In genomic region chr16:43561330-43561729, GRCm38 (mm10) we compare ENCODE assay signal across 17 mouse cellular contexts.
DNase-seq lines count a peak whose midpoint lies in the region; ATAC-seq lines count a peak whose summit lies in the region.
"Had no signal": no experiment of that assay in that cellular context is flagged by ENCODE, and none has a peak within 500 bp of the region (broad histone marks: within the 10 kb centered on the region; RNA-seq: fewer than 3 reads in every experiment).

No protein-coding gene starts in this region.

- no peaks in the 10 kb centered on the region for H3K27me3 ChIP-seq in kidney, embryonic 14.5 days (ENCODE audit: control insufficient read depth, insufficient read depth, low read length)
- H3K27me3 ChIP-seq in kidney, embryonic 16.5 days (ENCODE audit: insufficient read depth, low read length) = no peaks in the 10 kb centered on the region
- no peaks in the 10 kb centered on the region for H3K27me3 ChIP-seq in intestine, embryonic 15.5 days (replicated peaks)
- H3K27me3 ChIP-seq: embryonic facial prominence, embryonic 12.5 days; forebrain, embryonic 13.5 days; forebrain, embryonic 15.5 days had no signal

- peak; percentile 52; the same call in 1 of the 2 replicates for ATAC-seq in kidney, embryonic 14.5 days (ENCODE audit: low FRiP score, low TSS enrichment)
- ATAC-seq in kidney, embryonic 16.5 days (ENCODE audit: low FRiP score, low TSS enrichment) = no peak
- no peak for ATAC-seq in intestine, embryonic 15.5 days
- ATAC-seq: forebrain, embryonic 13.5 days; forebrain, embryonic 15.5 days had no signal

- DNase-seq in kidney, adult 8-10 months = no peak
- peak; percentile 49 for DNase-seq in kidney, postnatal 10 days
- DNase-seq in adipocyte (ENCODE audit: low spot score) = peak; percentile 31
- DNase-seq: adrenal gland, adult 8-10 months; adrenal gland, postnatal 14 days; adrenal gland, postnatal 36 days; cerebellum, adult 11-12 months; cerebellum, adult 2 months; cerebellum, adult 9-10 months; cerebellum, postnatal 25 days had no signal

- H3K9ac ChIP-seq in kidney, embryonic 14.5 days (ENCODE audit: low read depth, low read length) = no peak overlapping the region
- no peak overlapping the region for H3K9ac ChIP-seq in kidney, embryonic 16.5 days (replicated peaks; ENCODE audit: low read length)
- no peak overlapping the region for H3K9ac ChIP-seq in intestine, embryonic 15.5 days
- H3K9ac ChIP-seq: embryonic facial prominence, embryonic 12.5 days; forebrain, embryonic 13.5 days; forebrain, embryonic 15.5 days had no signal

- 0 out of 2 replicates have a peak, but pooled peaks cover 2% of the 10 kb centered on the region for H3K4me1 ChIP-seq in kidney, embryonic 14.5 days (ENCODE audit: control insufficient read depth, insufficient read depth, low read length)
- H3K4me1 ChIP-seq in kidney, embryonic 16.5 days (ENCODE audit: insufficient read depth, low read length) = peaks cover 4% of the 10 kb centered on the region; the same call in 1 of the 2 replicates
- H3K4me1 ChIP-seq in intestine, embryonic 15.5 days (replicated peaks) = no peaks in the 10 kb centered on the region
- H3K4me1 ChIP-seq: embryonic facial prominence, embryonic 12.5 days had no signal

- H3K36me3 ChIP-seq in kidney, embryonic 14.5 days (ENCODE audit: control insufficient read depth, insufficient read depth, low read length) = no peaks in the 10 kb centered on the region
- H3K36me3 ChIP-seq in kidney, embryonic 16.5 days (ENCODE audit: insufficient read depth, low read length) = no peaks in the 10 kb centered on the region
- no peaks in the 10 kb centered on the region for H3K36me3 ChIP-seq in intestine, embryonic 15.5 days
- H3K36me3 ChIP-seq: embryonic facial prominence, embryonic 10.5 days; embryonic facial prominence, embryonic 12.5 days; forebrain, embryonic 15.5 days had no signal

- H3K4me3 ChIP-seq in kidney, embryonic 14.5 days (ENCODE audit: low read length) = no peak overlapping the region
- H3K4me3 ChIP-seq in kidney, embryonic 16.5 days (ENCODE audit: low read length) = no peak overlapping the region
- no peak overlapping the region for H3K4me3 ChIP-seq in intestine, embryonic 15.5 days (replicated peaks)
- H3K4me3 ChIP-seq: embryonic facial prominence, embryonic 10.5 days; embryonic facial prominence, embryonic 12.5 days; forebrain, embryonic 13.5 days; forebrain, embryonic 15.5 days had no signal

- 79% methylated on average over 2 of the region's 2 CpGs for WGBS in kidney, embryonic 14.5 days
- WGBS in kidney, embryonic 16.5 days = 82% methylated on average over 2 of the region's 2 CpGs
- WGBS in intestine, embryonic 15.5 days = 94% methylated on average over 2 of the region's 2 CpGs

- no peak overlapping the region for H3K4me2 ChIP-seq in kidney, embryonic 14.5 days (replicated peaks; ENCODE audit: low read depth, low read length)
- H3K4me2 ChIP-seq in kidney, embryonic 16.5 days (replicated peaks; ENCODE audit: low read depth, low read length) = no peak overlapping the region
- no peak overlapping the region for H3K4me2 ChIP-seq in intestine, embryonic 15.5 days (replicated peaks)
- H3K4me2 ChIP-seq: embryonic facial prominence, embryonic 12.5 days; forebrain, embryonic 13.5 days; forebrain, embryonic 15.5 days had no signal

- H3K9me3 ChIP-seq in kidney, embryonic 14.5 days (ENCODE audit: control insufficient read depth, low read length) = no peaks in the 10 kb centered on the region
- H3K9me3 ChIP-seq in kidney, embryonic 16.5 days (ENCODE audit: low read length) = no peaks in the 10 kb centered on the region
- no peaks in the 10 kb centered on the region for H3K9me3 ChIP-seq in intestine, embryonic 15.5 days
- H3K9me3 ChIP-seq: embryonic facial prominence, embryonic 10.5 days; embryonic facial prominence, embryonic 12.5 days; forebrain, embryonic 13.5 days; forebrain, embryonic 15.5 days had no signal

- H3K27ac ChIP-seq in kidney, embryonic 14.5 days (ENCODE audit: low read depth, low read length) = no peak overlapping the region
- no peak overlapping the region for H3K27ac ChIP-seq in kidney, embryonic 16.5 days (ENCODE audit: low read length)
- H3K27ac ChIP-seq in intestine, embryonic 15.5 days = no peak overlapping the region
- H3K27ac ChIP-seq: embryonic facial prominence, embryonic 10.5 days; embryonic facial prominence, embryonic 12.5 days; forebrain, embryonic 13.5 days; forebrain, embryonic 15.5 days had no signal

Comparison
In these comparisons a context has a peak if more than half of its experiments do, and no peak if none do; other contexts are left out.
1. DNase-seq: peak in kidney, postnatal 10 days (single experiment) and adipocyte (single experiment); none in kidney, adult 8-10 months (0 of 2).